Mouse (Mus musculus) frontal cortex, postnatal 14 days (tissue): ENCODE measurements around the gene Rbmxl2.

Source experiments
- DNase-seq, 2 experiments: peaks; one replicate each; pipeline ENCODE4 v3.0.0; 2022; ENCODE audit warnings: low spot score in 2 of 2

Gene Rbmxl2

GRCm38 (mm10) chr7:107209204-107209860 is at the start of gene Rbmxl2:
Gene Rbmxl2, plus strand, starts transcription at chr7:107209445.
- no peak for DNase-seq

GRCm38 (mm10) chr7:107166690-107167089 is 42.6 kb upstream of the Rbmxl2 start, which contains the start of gene Nlrp14:
Gene Nlrp14, plus strand, starts transcription at chr7:107166990.
- no peak for DNase-seq

GRCm38 (mm10) chr7:107180406-107180805 is 28.8 kb upstream of the Rbmxl2 start:
- no peak for DNase-seq

GRCm38 (mm10) chr7:107201817-107202216 is 7.4 kb upstream of the Rbmxl2 start:
- DNase-seq = no peak

- DNase-seq = no peak
These were observed 1.4 kb upstream of the Rbmxl2 start for GRCm38 (mm10) chr7:107207843-107208242.

GRCm38 (mm10) chr7:107210126-107210576 is 906 bp downstream of the Rbmxl2 start:
- no peak for DNase-seq

GRCm38 (mm10) chr7:107215723-107216122 is 6.5 kb downstream of the Rbmxl2 start:
- DNase-seq = no peak

- no peak for DNase-seq
These were observed 7.6 kb downstream of the Rbmxl2 start for GRCm38 (mm10) chr7:107216845-107217244.

GRCm38 (mm10) chr7:107236854-107237253 is 27.6 kb downstream of the Rbmxl2 start:
- DNase-seq = no peak

GRCm38 (mm10) chr7:107237498-107237897 is 28.3 kb downstream of the Rbmxl2 start:
- no peak for DNase-seq

GRCm38 (mm10) chr7:107241371-107241883 is 32.2 kb downstream of the Rbmxl2 start:
- no peak for DNase-seq

- no peak for DNase-seq
These were observed 41.2 kb downstream of the Rbmxl2 start for GRCm38 (mm10) chr7:107250211-107250985.

GRCm38 (mm10) chr7:107253355-107253754 is 44.1 kb downstream of the Rbmxl2 start:
- DNase-seq = no peak

- DNase-seq = no peak
These were observed 50.7 kb downstream of the Rbmxl2 start for GRCm38 (mm10) chr7:107259936-107260335.
